Mouse (Mus musculus) limb, embryonic 14.5 days (tissue): ENCODE data around the gene Slc25a12. TPM values are rescaled to one million over a fixed set of nuclear protein-coding genes. Genes with fewer than 3 reads are reported as not detected.

Source experiments
- ATAC-seq: fragments of 200-750 bp; cut with Nextera tagmentation; 2 replicates; pipeline ENCODE4 v1.8.0; 2017; ENCODE audit warnings: low read depth, moderate number of reproducible peaks, moderate TSS enrichment; ENCODE audit not compliant: low FRiP score
- DNase-seq: peaks from one replicate; pipeline ENCODE4 v3.0.0-alpha.2; 2015; ENCODE audit warnings: low spot score
- H3K27ac ChIP-seq: fragments of 300-500 bp; sonication (generic); replicated peaks from 2 replicates; pipeline ENCODE4 v1.5.1; 2014; ENCODE audit warnings: low read depth, mild to moderate bottlenecking, low read length, moderate library complexity, mixed read lengths
- H3K27me3 ChIP-seq: fragments of 300-500 bp; sonication (generic); 2 replicates; pipeline ENCODE4 v1.6.1; 2014; ENCODE audit warnings: low read length, mixed read lengths; ENCODE audit not compliant: control insufficient read depth, insufficient read depth
- H3K36me3 ChIP-seq: fragments of 300-500 bp; sonication (generic); 2 replicates; pipeline ENCODE4 v1.6.1; 2014; ENCODE audit warnings: mild to moderate bottlenecking, low read length, moderate library complexity, mixed read lengths; ENCODE audit not compliant: control insufficient read depth, insufficient read depth
- H3K4me1 ChIP-seq: fragments of 300-500 bp; sonication (generic); 2 replicates; pipeline ENCODE4 v1.6.1; 2014; ENCODE audit warnings: antibody characterized with exemption, low read length, mixed read lengths; ENCODE audit not compliant: control insufficient read depth, insufficient read depth
- H3K4me2 ChIP-seq: fragments of 300-500 bp; sonication (generic); replicated peaks from 2 replicates; pipeline ENCODE4 v1.6.1; 2014; ENCODE audit warnings: low read depth, mild to moderate bottlenecking, low read length, moderate library complexity; ENCODE audit not compliant: severe bottlenecking
- H3K4me3 ChIP-seq: fragments of 300-500 bp; sonication (generic); replicated peaks from 2 replicates; pipeline ENCODE4 v1.5.1; 2014; ENCODE audit warnings: low read length
- H3K9ac ChIP-seq: fragments of 300-500 bp; sonication (generic); 2 replicates; pipeline ENCODE4 v1.6.1; 2014; ENCODE audit warnings: mild to moderate bottlenecking, low read depth, low read length, moderate library complexity; ENCODE audit not compliant: severe bottlenecking
- H3K9me3 ChIP-seq: fragments of 300-500 bp; sonication (generic); 2 replicates; pipeline ENCODE4 v1.6.1; 2016; ENCODE audit warnings: low read length; ENCODE audit not compliant: control insufficient read depth
- POLR2A ChIP-seq: fragments of 200-500 bp; IDR thresholded peaks from 2 replicates; pipeline ENCODE4 v1.8.0; 2012; ENCODE audit warnings: inconsistent platforms, mild to moderate bottlenecking, moderate library complexity, borderline replicate concordance; ENCODE audit not compliant: insufficient read depth, insufficient read length; ENCODE audit errors: extremely low read depth
- WGBS: fragments of 180-500 bp; shearing (Covaris S2); extraction: QIAGEN DNeasy Blood & Tissue Kit; methylation state at CpG from one replicate; pipeline ENCODE4 v1.1.7; 2014; 5-methylcytosine and 5-hydroxymethylcytosine counted together
- polyA plus RNA-seq, 2 experiments: library from polyadenylated mRNA; depleted of rRNA in 1 of 2; stranded (reverse) in 1 of 2; unstranded in 1 of 2; fragments of >200 nt; fragmentation: Nextera tagmentation in 1 of 2; extraction: Ambion mirVana in 1 of 2; gene quantifications; 2 replicates each; pipeline versions ENCODE4 v1.2.1 to v1.2.3; 2012 to 2014

Gene Slc25a12
- polyA plus RNA-seq, 2 experiments: 30.9 to 33.1 TPM

DNA sequence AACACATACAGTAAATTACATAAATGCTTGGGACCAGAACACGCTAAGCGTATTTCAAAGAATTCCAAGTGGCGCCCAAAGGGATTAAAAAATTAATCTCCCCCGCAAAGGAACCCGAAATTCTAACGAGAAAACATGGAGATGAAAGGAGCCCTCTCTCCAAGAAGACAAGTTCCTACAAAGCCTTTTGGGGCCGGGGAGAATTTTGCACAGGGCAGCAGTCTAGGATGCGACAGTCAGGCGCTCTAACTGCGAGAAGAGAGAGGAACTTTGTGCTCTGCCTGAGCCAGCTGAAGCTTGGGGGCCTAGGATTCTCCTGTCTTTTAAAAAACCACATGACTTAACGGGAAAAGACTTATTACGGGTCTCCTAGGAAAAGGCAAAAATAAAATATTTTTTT is 71.7 kb downstream of the Slc25a12 start:
- ATAC-seq: no peak
- TF ChIP-seq POLR2A: no peak
- H3K4me3 ChIP-seq: no peak overlapping the region
- no peaks in the 10 kb centered on the region for H3K9me3 ChIP-seq
- 74% methylated on average over 12 of the region's 12 CpGs for WGBS
- no peak overlapping the region for H3K4me2 ChIP-seq
- H3K4me1 ChIP-seq: peaks cover 6% of the 10 kb centered on the region
- H3K27ac ChIP-seq: no peak overlapping the region
- DNase-seq: no peak
- H3K27me3 ChIP-seq: no peaks in the 10 kb centered on the region
- peaks cover 7% of the 10 kb centered on the region; the same call in 1 of the 2 replicates for H3K36me3 ChIP-seq
- no peak overlapping the region for H3K9ac ChIP-seq

DNA sequence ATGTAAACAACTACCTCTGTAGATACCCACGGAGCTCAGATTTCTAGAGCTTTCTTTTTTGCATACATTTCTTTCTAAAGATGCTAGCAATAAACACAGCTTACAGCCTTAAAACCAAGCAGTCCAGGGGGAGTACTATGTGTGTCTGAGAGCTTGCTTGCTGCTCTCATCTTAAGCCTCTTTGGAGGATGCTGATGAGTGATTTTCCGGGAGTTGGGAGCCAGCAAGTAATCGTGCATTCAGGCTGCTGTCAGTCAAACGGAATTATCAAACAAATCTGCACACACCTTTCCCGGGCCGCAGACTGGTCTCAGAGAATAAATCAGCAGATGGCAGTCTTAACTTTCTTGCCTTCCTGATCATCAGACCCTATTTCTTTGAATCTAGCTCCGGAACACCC is 73.1 kb downstream of the Slc25a12 start:
- H3K9ac ChIP-seq: no peak overlapping the region
- no peak for DNase-seq
- ATAC-seq: no peak
- H3K4me1 ChIP-seq: peaks cover 6% of the 10 kb centered on the region
- no peak overlapping the region for H3K4me2 ChIP-seq
- TF ChIP-seq POLR2A: no peak
- peaks cover 12% of the 10 kb centered on the region; the same call in 1 of the 2 replicates for H3K36me3 ChIP-seq
- H3K27ac ChIP-seq: no peak overlapping the region
- no peaks in the 10 kb centered on the region for H3K27me3 ChIP-seq
- WGBS: 51% methylated on average over 7 of the region's 7 CpGs
- no peaks in the 10 kb centered on the region for H3K9me3 ChIP-seq
- no peak overlapping the region for H3K4me3 ChIP-seq

DNA sequence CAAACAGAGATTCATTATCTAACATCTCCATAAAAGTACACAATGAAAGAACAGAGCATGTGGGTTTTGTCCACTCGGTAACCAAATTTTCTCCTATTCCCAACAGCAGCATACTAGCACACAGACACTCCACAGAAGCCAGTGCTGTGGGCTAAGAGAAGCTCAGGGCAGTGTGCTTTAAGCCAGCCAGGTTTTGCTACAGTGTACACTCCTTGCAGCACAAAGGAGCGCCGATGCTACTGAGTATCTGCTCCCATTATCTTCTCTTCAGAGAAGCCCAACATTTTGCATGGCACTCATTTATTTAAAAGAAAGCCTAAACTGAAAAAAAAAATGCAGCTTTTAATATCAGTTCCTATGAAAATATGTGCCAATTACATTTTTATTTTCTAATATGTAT is 73.6 kb downstream of the Slc25a12 start:
- Histone ChIP-seq H3K36me3 (peaks cover 12% of the 10 kb centered on the region; the same call in 1 of the 2 replicates), H3K4me2 (no peak overlapping the region), H3K9me3 (no peaks in the 10 kb centered on the region), H3K4me1 (peaks cover 6% of the 10 kb centered on the region), H3K27ac (no peak overlapping the region), H3K4me3 (no peak overlapping the region), H3K9ac (no peak overlapping the region), H3K27me3 (no peaks in the 10 kb centered on the region)
- WGBS: 79% methylated on average over 3 of the region's 3 CpGs
- TF ChIP-seq POLR2A: no peak
- no peak for ATAC-seq
- DNase-seq: no peak

DNA sequence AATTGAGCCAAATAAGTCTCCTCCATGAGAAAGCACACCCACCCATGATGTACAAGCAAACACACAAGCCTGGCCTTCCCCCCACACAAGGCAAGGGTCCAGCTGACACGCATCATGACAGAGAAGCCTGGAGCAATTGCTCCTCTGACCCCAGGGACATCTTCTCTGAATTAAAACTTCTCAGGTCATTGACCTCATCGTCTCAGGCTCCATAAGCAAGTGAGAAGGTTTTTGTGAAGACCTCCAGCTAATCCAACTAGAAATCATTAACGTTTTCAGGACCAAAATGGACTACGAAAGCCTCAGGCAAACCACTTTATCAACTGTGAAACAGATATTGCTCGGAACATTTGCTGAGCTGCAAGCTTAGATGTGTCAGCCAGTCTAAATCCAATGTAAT is 76.0 kb downstream of the Slc25a12 start:
- H3K9ac ChIP-seq: no peak overlapping the region
- H3K9me3 ChIP-seq: no peaks in the 10 kb centered on the region
- H3K27me3 ChIP-seq: no peaks in the 10 kb centered on the region
- no peak for TF ChIP-seq POLR2A
- ATAC-seq (no peak), DNase-seq (no peak)
- no peaks in the 10 kb centered on the region for H3K4me1 ChIP-seq
- WGBS: 44% methylated on average over 5 of the region's 5 CpGs
- H3K36me3 ChIP-seq: peaks cover 5% of the 10 kb centered on the region; the same call in 1 of the 2 replicates
- H3K4me2 ChIP-seq: no peak overlapping the region
- H3K27ac ChIP-seq: no peak overlapping the region
- H3K4me3 ChIP-seq: no peak overlapping the region

DNA sequence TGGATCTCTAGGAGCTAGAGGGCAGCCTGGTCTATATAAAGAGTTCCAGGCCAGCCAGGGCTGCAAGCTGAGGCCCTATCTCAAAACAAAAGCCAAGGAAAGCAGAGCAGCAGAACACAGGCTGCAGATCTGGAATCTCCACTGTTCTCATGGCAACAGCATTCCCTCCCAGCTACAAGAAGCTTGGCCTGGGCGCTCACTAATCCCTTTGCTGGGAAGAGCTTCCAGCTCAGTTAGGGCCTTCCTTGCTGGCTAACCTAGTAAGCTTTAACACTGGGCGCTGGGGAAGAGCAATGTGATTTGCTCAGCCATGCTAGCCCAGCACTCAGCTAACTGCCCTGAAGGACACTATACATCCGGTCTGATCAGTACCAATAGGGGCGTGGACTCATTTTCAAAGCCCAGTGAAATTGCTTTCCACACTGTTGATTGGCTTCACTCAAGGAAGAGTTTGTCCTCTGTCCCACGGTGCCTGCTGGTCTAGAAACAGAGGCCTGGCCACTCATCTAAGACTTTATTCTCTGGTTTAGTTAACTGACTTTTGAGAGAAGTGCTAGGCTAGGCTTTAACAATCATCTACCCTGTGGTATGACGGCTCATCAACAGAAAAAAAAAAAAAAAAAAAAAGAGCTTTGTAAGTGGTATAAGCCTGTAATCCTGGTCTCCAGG is 77.3 kb downstream of the Slc25a12 start:
- H3K4me1 ChIP-seq: no peaks in the 10 kb centered on the region
- DNase-seq (no peak), ATAC-seq (no peak)
- no peak overlapping the region for H3K4me3 ChIP-seq
- H3K27me3 ChIP-seq: no peaks in the 10 kb centered on the region
- H3K9ac ChIP-seq: no peak overlapping the region
- no peak overlapping the region for H3K27ac ChIP-seq
- TF ChIP-seq POLR2A: no peak
- H3K36me3 ChIP-seq: peaks cover 5% of the 10 kb centered on the region; the same call in 1 of the 2 replicates
- H3K9me3 ChIP-seq: no peaks in the 10 kb centered on the region
- no peak overlapping the region for H3K4me2 ChIP-seq
- WGBS: 65% methylated on average over 6 of the region's 6 CpGs

DNA sequence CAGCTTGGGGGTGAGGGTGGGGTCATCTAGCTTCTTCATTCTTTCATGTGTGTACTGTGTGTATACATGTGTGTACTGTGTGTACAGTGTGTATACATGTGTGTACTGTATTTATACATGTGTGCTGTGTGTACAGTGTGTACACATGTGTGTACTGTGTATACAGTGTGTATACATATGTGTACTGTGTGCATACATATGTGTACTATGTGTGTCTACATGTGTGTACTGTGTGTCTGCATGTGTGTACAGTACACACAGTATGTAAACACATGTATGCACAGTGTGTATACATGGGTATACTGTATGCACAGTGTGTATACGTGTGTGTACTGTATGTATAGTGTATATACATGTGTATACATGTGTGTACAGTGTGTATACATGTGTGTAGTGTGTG is 85.6 kb downstream of the Slc25a12 start:
- Histone ChIP-seq H3K9ac (no peak overlapping the region), H3K27ac (no peak overlapping the region), H3K27me3 (no peaks in the 10 kb centered on the region), H3K4me3 (no peak overlapping the region), H3K4me2 (no peak overlapping the region), H3K4me1 (no peaks in the 10 kb centered on the region), H3K9me3 (no peaks in the 10 kb centered on the region), H3K36me3 (peaks cover 14% of the 10 kb centered on the region)
- 72% methylated on average over 1 of the region's 1 CpGs for WGBS
- no peak for DNase-seq
- no peak for TF ChIP-seq POLR2A
- no peak for ATAC-seq
